Mouse (Mus musculus) hindbrain, embryonic 13.5 days (tissue): Measurements from ENCODE around the gene Col1a1. TPM values are rescaled to one million over a fixed set of nuclear protein-coding genes. Genes with fewer than 3 reads are reported as not detected.

Experiments
- ATAC-seq: fragments of 200-750 bp; cut with Nextera tagmentation; 2 replicates; pipeline ENCODE4 v1.8.0; 2017; ENCODE audit warnings: moderate TSS enrichment; ENCODE audit not compliant: low FRiP score
- H3K27ac ChIP-seq: fragments of 300-500 bp; sonication (generic); 2 replicates; pipeline ENCODE4 v1.5.1; 2015; ENCODE audit warnings: inconsistent platforms, mild to moderate bottlenecking, moderate library complexity
- H3K27me3 ChIP-seq: fragments of 300-500 bp; sonication (generic); 2 replicates; pipeline ENCODE4 v1.6.1; 2015; ENCODE audit warnings: mild to moderate bottlenecking, inconsistent platforms
- H3K36me3 ChIP-seq: fragments of 300-500 bp; sonication (generic); 2 replicates; pipeline ENCODE4 v1.6.1; 2015; ENCODE audit warnings: mild to moderate bottlenecking, inconsistent platforms
- H3K4me1 ChIP-seq: fragments of 300-500 bp; sonication (generic); replicated peaks from 2 replicates; pipeline ENCODE4 v1.6.1; 2015; ENCODE audit warnings: inconsistent platforms
- H3K4me2 ChIP-seq: fragments of 300-500 bp; sonication (generic); 2 replicates; pipeline ENCODE4 v1.6.1; 2015; ENCODE audit warnings: inconsistent platforms, mild to moderate bottlenecking, moderate library complexity
- H3K4me3 ChIP-seq: fragments of 300-500 bp; sonication (generic); 2 replicates; pipeline ENCODE4 v1.5.1; 2015; ENCODE audit warnings: mild to moderate bottlenecking, inconsistent platforms
- H3K9ac ChIP-seq: fragments of 300-500 bp; sonication (generic); 2 replicates; pipeline ENCODE4 v1.6.1; 2015; ENCODE audit warnings: mild to moderate bottlenecking, inconsistent platforms
- H3K9me3 ChIP-seq: fragments of 300-500 bp; sonication (generic); 2 replicates; pipeline ENCODE4 v1.6.1; 2016; ENCODE audit warnings: inconsistent platforms
- WGBS: fragments of 180-500 bp; shearing (Covaris S2); methylation state at CpG from one replicate; pipeline ENCODE4 v1.1.7; 2015; 5-methylcytosine and 5-hydroxymethylcytosine counted together
- polyA plus RNA-seq: library from polyadenylated mRNA; unstranded; fragments of >200 nt; fragmentation: Nextera tagmentation; extraction: Ambion mirVana; gene quantifications from 2 replicates; pipeline ENCODE4 v1.2.1, GENCODE M21; 2015

Gene Col1a1
- polyA plus RNA-seq, 1 experiment from 2014 or later, result 128 TPM

- no peaks in the 10 kb centered on the region for H3K9me3 ChIP-seq
- 94% methylated on average over 4 of the region's 4 CpGs for WGBS
Observed at GRCm38 (mm10) chr11:94924977-94925376, 11.0 kb upstream of the Col1a1 start.

GRCm38 (mm10) chr11:94926431-94926830 lies 9.6 kb upstream of the Col1a1 start:
- no peak for ATAC-seq
- H3K4me1 ChIP-seq, result peaks cover 15% of the 10 kb centered on the region
- no peaks in the 10 kb centered on the region for H3K36me3 ChIP-seq
- no peak overlapping the region for H3K9ac ChIP-seq
- H3K27ac ChIP-seq, result no peak overlapping the region
- H3K4me3 ChIP-seq, result no peak overlapping the region
- WGBS, result 70% methylated on average over 11 of the region's 11 CpGs
- H3K9me3 ChIP-seq, result no peaks in the 10 kb centered on the region
- no peak overlapping the region for H3K4me2 ChIP-seq
- H3K27me3 ChIP-seq, result peaks cover 16% of the 10 kb centered on the region

More at GRCm38 (mm10) chr11:94924977-94925376, 11.0 kb upstream of the Col1a1 start:
- no peak overlapping the region for H3K9ac ChIP-seq
- no peak overlapping the region for H3K27ac ChIP-seq
- H3K4me2 ChIP-seq, result no peak overlapping the region
- peaks cover 15% of the 10 kb centered on the region for H3K4me1 ChIP-seq
- no peak for ATAC-seq
- H3K27me3 ChIP-seq, result peaks cover 10% of the 10 kb centered on the region; the same call in 1 of the 2 replicates
- no peaks in the 10 kb centered on the region for H3K36me3 ChIP-seq
- no peak overlapping the region for H3K4me3 ChIP-seq

GRCm38 (mm10) chr11:94927771-94928291 lies 8.2 kb upstream of the Col1a1 start:
- H3K27ac ChIP-seq, result no peak overlapping the region
- H3K4me1 ChIP-seq, result peaks cover 15% of the 10 kb centered on the region
- H3K4me3 ChIP-seq, result no peak overlapping the region
- H3K27me3 ChIP-seq, result peaks cover 30% of the 10 kb centered on the region
- no peak overlapping the region for H3K9ac ChIP-seq
- ATAC-seq, result no peak
- H3K9me3 ChIP-seq, result no peaks in the 10 kb centered on the region
- no peak overlapping the region for H3K4me2 ChIP-seq
- WGBS, result 37% methylated on average over 5 of the region's 5 CpGs
- H3K36me3 ChIP-seq, result no peaks in the 10 kb centered on the region

- no peak overlapping the region for H3K9ac ChIP-seq
- H3K4me1 ChIP-seq, result peaks cover 15% of the 10 kb centered on the region
- no peaks in the 10 kb centered on the region for H3K9me3 ChIP-seq
- H3K27me3 ChIP-seq, result peaks cover 40% of the 10 kb centered on the region
- no peaks in the 10 kb centered on the region for H3K36me3 ChIP-seq
- peak overlapping the region; percentile 4; the same call in 1 of the 2 replicates for H3K4me2 ChIP-seq
- 2% methylated on average over 13 of the region's 13 CpGs for WGBS
- peak; percentile 72; the same call in 1 of the 2 replicates for ATAC-seq
- H3K4me3 ChIP-seq, result no peak overlapping the region
- H3K27ac ChIP-seq, result no peak overlapping the region
Observed at GRCm38 (mm10) chr11:94928820-94929219, 7.2 kb upstream of the Col1a1 start.

GRCm38 (mm10) chr11:94929599-94929998 lies 6.4 kb upstream of the Col1a1 start:
- Histone ChIP-seq H3K9me3 (no peaks in the 10 kb centered on the region), H3K4me1 (peaks cover 15% of the 10 kb centered on the region), H3K4me2 (no peak overlapping the region), H3K27ac (no peak overlapping the region), H3K36me3 (no peaks in the 10 kb centered on the region), H3K9ac (no peak overlapping the region), H3K4me3 (no peak overlapping the region), H3K27me3 (peaks cover 48% of the 10 kb centered on the region)
- no peak for ATAC-seq
- 53% methylated on average over 9 of the region's 9 CpGs for WGBS

GRCm38 (mm10) chr11:94930151-94930550 lies 5.9 kb upstream of the Col1a1 start:
- Histone ChIP-seq H3K27ac (no peak overlapping the region), H3K27me3 (peaks cover 53% of the 10 kb centered on the region), H3K4me1 (peaks cover 15% of the 10 kb centered on the region), H3K4me3 (no peak overlapping the region), H3K36me3 (no peaks in the 10 kb centered on the region), H3K9ac (no peak overlapping the region), H3K9me3 (no peaks in the 10 kb centered on the region), H3K4me2 (no peak overlapping the region)
- WGBS, result 59% methylated on average over 4 of the region's 4 CpGs
- no peak for ATAC-seq

GRCm38 (mm10) chr11:94933584-94933983 lies 2.4 kb upstream of the Col1a1 start:
- 19% methylated on average over 8 of the region's 8 CpGs for WGBS
- Histone ChIP-seq H3K9ac (no peak overlapping the region), H3K27ac (no peak overlapping the region; the same call in 1 of the 2 replicates), H3K4me3 (no peak overlapping the region), H3K9me3 (no peaks in the 10 kb centered on the region), H3K4me2 (no peak overlapping the region), H3K4me1 (peaks cover 21% of the 10 kb centered on the region), H3K36me3 (no peaks in the 10 kb centered on the region), H3K27me3 (peaks cover 78% of the 10 kb centered on the region)
- no peak for ATAC-seq

- H3K9ac ChIP-seq, result no peak overlapping the region
- H3K4me3 ChIP-seq, result no peak overlapping the region
- 30% methylated on average over 11 of the region's 11 CpGs for WGBS
- peaks cover 15% of the 10 kb centered on the region for H3K4me1 ChIP-seq
- ATAC-seq, result no peak
- H3K36me3 ChIP-seq, result no peaks in the 10 kb centered on the region
- H3K4me2 ChIP-seq, result no peak overlapping the region
- no peak overlapping the region for H3K27ac ChIP-seq
- peaks cover 85% of the 10 kb centered on the region for H3K27me3 ChIP-seq
- no peaks in the 10 kb centered on the region for H3K9me3 ChIP-seq
Observed at GRCm38 (mm10) chr11:94934526-94934925, 1.5 kb upstream of the Col1a1 start.

- peak overlapping the region; percentile 32 for H3K4me3 ChIP-seq
Observed at GRCm38 (mm10) chr11:94936851-94937295, 849 bp downstream of the Col1a1 start.

GRCm38 (mm10) chr11:94937335-94937781 lies 1.3 kb downstream of the Col1a1 start:
- Histone ChIP-seq H3K27ac (no peak overlapping the region), H3K9ac (peak overlapping the region; percentile 14), H3K36me3 (no peaks in the 10 kb centered on the region), H3K4me1 (peaks cover 15% of the 10 kb centered on the region), H3K4me3 (peak overlapping the region; percentile 32), H3K9me3 (no peaks in the 10 kb centered on the region), H3K4me2 (peak overlapping the region; percentile 56), H3K27me3 (peaks cover 96% of the 10 kb centered on the region)
- ATAC-seq, result peak; percentile 37
- WGBS, result 2% methylated on average over 18 of the region's 18 CpGs

More at GRCm38 (mm10) chr11:94936851-94937295, 849 bp downstream of the Col1a1 start:
- Histone ChIP-seq H3K36me3 (no peaks in the 10 kb centered on the region), H3K27me3 (peaks cover 96% of the 10 kb centered on the region), H3K27ac (no peak overlapping the region), H3K4me1 (peaks cover 15% of the 10 kb centered on the region), H3K9ac (peak overlapping the region; percentile 20; the same call in 1 of the 2 replicates), H3K9me3 (no peaks in the 10 kb centered on the region), H3K4me2 (peak overlapping the region; percentile 56)
- ATAC-seq, result peak; percentile 79
- 0% methylated on average over 17 of the region's 17 CpGs for WGBS

- H3K36me3 ChIP-seq, result no peaks in the 10 kb centered on the region
- 0 out of 2 replicates have a peak, but pooled peaks have one; percentile 2 for ATAC-seq
- H3K4me2 ChIP-seq, result peak overlapping the region; percentile 56
- H3K4me1 ChIP-seq, result peaks cover 15% of the 10 kb centered on the region
- peak overlapping the region; percentile 14 for H3K9ac ChIP-seq
- no peaks in the 10 kb centered on the region for H3K9me3 ChIP-seq
- peak overlapping the region; percentile 32 for H3K4me3 ChIP-seq
- 2% methylated on average over 15 of the region's 15 CpGs for WGBS
- H3K27me3 ChIP-seq, result peaks cover 96% of the 10 kb centered on the region
- H3K27ac ChIP-seq, result no peak overlapping the region
Observed at GRCm38 (mm10) chr11:94937787-94938186, 1.8 kb downstream of the Col1a1 start.

- Histone ChIP-seq H3K36me3 (no peaks in the 10 kb centered on the region), H3K9ac (no peak overlapping the region), H3K27me3 (peaks cover 95% of the 10 kb centered on the region), H3K9me3 (no peaks in the 10 kb centered on the region), H3K4me3 (0 out of 2 replicates have a peak overlapping the region, but pooled peaks have one; percentile 32), H3K27ac (no peak overlapping the region), H3K4me1 (peaks cover 15% of the 10 kb centered on the region), H3K4me2 (peak overlapping the region; percentile 56)
- 21% methylated on average over 9 of the region's 9 CpGs for WGBS
- no peak for ATAC-seq
Observed at GRCm38 (mm10) chr11:94938296-94938695, 2.3 kb downstream of the Col1a1 start.

GRCm38 (mm10) chr11:94939280-94939679 lies 3.3 kb downstream of the Col1a1 start:
- Histone ChIP-seq H3K4me2 (no peak overlapping the region), H3K27me3 (peaks cover 86% of the 10 kb centered on the region), H3K9me3 (no peaks in the 10 kb centered on the region), H3K4me3 (no peak overlapping the region), H3K36me3 (no peaks in the 10 kb centered on the region), H3K4me1 (peaks cover 15% of the 10 kb centered on the region), H3K27ac (no peak overlapping the region), H3K9ac (no peak overlapping the region)
- no peak for ATAC-seq
- 20% methylated on average over 4 of the region's 4 CpGs for WGBS
